8 mouse cellular contexts compared by ENCODE assay signal in the genomic region with DNA sequence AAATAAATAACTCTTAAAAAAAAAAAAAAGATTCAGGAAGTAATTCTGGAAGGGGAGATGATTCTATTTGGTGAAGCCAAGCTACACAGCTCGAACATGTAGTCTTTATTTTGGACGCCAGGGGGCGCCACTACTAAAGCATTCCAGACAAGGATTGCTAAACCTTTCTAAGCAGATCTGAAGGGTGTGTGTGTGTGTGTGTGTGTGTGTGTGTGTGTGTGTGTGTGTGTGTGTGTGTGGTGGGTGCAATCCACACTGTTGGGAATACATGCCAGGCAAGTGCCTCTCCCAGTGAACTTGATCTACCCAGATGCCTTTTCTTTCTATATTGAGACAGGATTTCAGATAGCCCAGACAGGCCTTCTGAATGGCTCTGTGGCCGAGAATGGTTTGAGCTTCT. TPM values are rescaled to one million over a fixed set of nuclear protein-coding genes. Genes with fewer than 3 reads are reported as not detected.
DNase-seq lines count a peak whose midpoint lies in the region; ATAC-seq and TF ChIP-seq lines count a peak whose summit lies in the region.

No protein-coding gene starts in this region.

- no peaks in the 10 kb centered on the region for H3K27me3 ChIP-seq in forebrain, embryonic 13.5 days
- H3K27me3 ChIP-seq in hindbrain, embryonic 10.5 days (ENCODE audit: insufficient read depth, poor library complexity, severe bottlenecking) = no peaks in the 10 kb centered on the region
- no peaks in the 10 kb centered on the region for H3K27me3 ChIP-seq in lung, embryonic 15.5 days

- in situ Hi-C loops in ES-E14 (cut with MboI; ENCODE audit: low sequenced_read_pairs in 2 of 2, unreplicated experiment in 2 of 2) = loop anchor here in 1 of 2 experiments (10.0 kb wide), 1 partner anchor 167 kb away; no protein-coding TSS in a partner anchor

- H3K9me3 ChIP-seq in ES-E14 (ENCODE audit: control insufficient read depth, insufficient read depth, low read depth, low read length) = no peaks in the 10 kb centered on the region
- no peaks in the 10 kb centered on the region for H3K9me3 ChIP-seq in forebrain, embryonic 13.5 days (replicated peaks)
- no peaks in the 10 kb centered on the region for H3K9me3 ChIP-seq in hindbrain, embryonic 10.5 days
- H3K9me3 ChIP-seq in lung, embryonic 15.5 days = no peaks in the 10 kb centered on the region

- H3K36me3 ChIP-seq in ES-E14 (ENCODE audit: control insufficient read depth, insufficient read depth, low read length, poor library complexity, severe bottlenecking) = no peaks in the 10 kb centered on the region
- no peaks in the 10 kb centered on the region for H3K36me3 ChIP-seq in forebrain, embryonic 13.5 days (ENCODE audit: poor library complexity, severe bottlenecking)
- no peaks in the 10 kb centered on the region for H3K36me3 ChIP-seq in hindbrain, embryonic 10.5 days
- H3K36me3 ChIP-seq in lung, embryonic 15.5 days = no peaks in the 10 kb centered on the region

- no peak overlapping the region for H3K4me2 ChIP-seq in forebrain, embryonic 13.5 days
- no peak overlapping the region for H3K4me2 ChIP-seq in lung, embryonic 15.5 days

- peak; percentile 89 for ATAC-seq in forebrain, embryonic 13.5 days
- ATAC-seq in lung, embryonic 15.5 days (ENCODE audit: borderline replicate concordance, extremely low read depth, low FRiP score, low TSS enrichment) = peak; percentile 19; the same call in 1 of the 2 replicates

- H3K27ac ChIP-seq in ES-E14 (ENCODE audit: insufficient read depth, low read depth, low read length, poor library complexity, severe bottlenecking) = no peak overlapping the region
- H3K27ac ChIP-seq in forebrain, embryonic 13.5 days = no peak overlapping the region
- no peak overlapping the region for H3K27ac ChIP-seq in hindbrain, embryonic 10.5 days
- no peak overlapping the region for H3K27ac ChIP-seq in lung, embryonic 15.5 days

- no peak overlapping the region for H3K4me3 ChIP-seq in ES-E14 (ENCODE audit: insufficient read depth in 1 of 2, low read depth in 1 of 2, low read length in 2 of 2, poor library complexity in 1 of 2, severe bottlenecking in 1 of 2)
- no peak overlapping the region for H3K4me3 ChIP-seq in forebrain, embryonic 13.5 days
- no peak overlapping the region for H3K4me3 ChIP-seq in hindbrain, embryonic 10.5 days
- no peak overlapping the region for H3K4me3 ChIP-seq in lung, embryonic 15.5 days

- peak; percentile 68 for DNase-seq in ES-E14 (ENCODE audit: low read depth, low spot score)
- DNase-seq in c-Kit-positive CD71-positive TER-119-positive erythroid progenitor cells, embryonic 14.5 days (ENCODE audit: low spot score) = peak; percentile 75
- peak; percentile 86 for DNase-seq in hindbrain, embryonic 10.5 days (ENCODE audit: low spot score)
- DNase-seq in layer of hippocampus, adult 9-10 months (ENCODE audit: low spot score) = peak; percentile 65
- DNase-seq in retina, adult 2 months (ENCODE audit: low read depth, low spot score) = peak; percentile 73
- DNase-seq in thymus, postnatal 25 days = peak; percentile 85

- H3K4me1 ChIP-seq in ES-E14 (ENCODE audit: control insufficient read depth in 2 of 2, insufficient read depth in 2 of 2, low read length in 2 of 2, poor library complexity in 1 of 2) = no peaks in the 10 kb centered on the region
- no peaks in the 10 kb centered on the region for H3K4me1 ChIP-seq in forebrain, embryonic 13.5 days
- H3K4me1 ChIP-seq in hindbrain, embryonic 10.5 days (replicated peaks) = no peaks in the 10 kb centered on the region
- no peaks in the 10 kb centered on the region for H3K4me1 ChIP-seq in lung, embryonic 15.5 days

- 17% methylated on average over 4 of the region's 4 CpGs for WGBS in forebrain, embryonic 13.5 days
- 22% methylated on average over 4 of the region's 4 CpGs for WGBS in hindbrain, embryonic 10.5 days
- 18% methylated on average over 4 of the region's 4 CpGs for WGBS in lung, embryonic 15.5 days

- no peak overlapping the region for H3K9ac ChIP-seq in ES-E14 (ENCODE audit: insufficient read depth, low read depth, low read length, poor library complexity, severe bottlenecking)
- no peak overlapping the region for H3K9ac ChIP-seq in forebrain, embryonic 13.5 days
- no peak overlapping the region for H3K9ac ChIP-seq in lung, embryonic 15.5 days

TF ChIP-seq in ES-E14, 5 proteins besides CTCF, POLR2A, EP300 and RAD21:
- TF ChIP-seq MAFK (IDR thresholded peaks at IDR 0.05; ENCODE audit: insufficient read depth, low read depth, low read length) (0 out of 2 replicates have a peak, but pooled peaks have one; percentile 7), ZC3H11A (IDR thresholded peaks at IDR 0.05; ENCODE audit: borderline replicate concordance, low read depth, low read length) (0 out of 2 replicates have a peak, but pooled peaks have one; percentile 23), CHD2 (IDR thresholded peaks at IDR 0.05; ENCODE audit: low read depth, low read length) (no peak)

RNA-seq across cellular contexts. Expression of gene Rhog, which starts 2.3 kb away (rescaled TPM):
- 3.8 and 4.3 TPM in 2 replicates for total RNA-seq in ES-E14 (2012; rRNA removed)
- 18.4 and 20.2 TPM in 2 replicates for polyA plus RNA-seq in forebrain, embryonic 13.5 days (2015; fragmentation: Nextera tagmentation; extraction: Ambion mirVana)
- polyA plus RNA-seq in hindbrain, embryonic 10.5 days (2016; fragmentation: Nextera tagmentation; extraction: Ambion mirVana) = 34.3 and 41.3 TPM in 2 replicates
- 72.8 and 74.5 TPM in 2 replicates for polyA plus RNA-seq in lung, embryonic 15.5 days (2015; fragmentation: Nextera tagmentation; extraction: Ambion mirVana)

RNA-seq across cellular contexts. Expression of gene Stim1, which starts 9.4 kb away (rescaled TPM):
- 22.4 and 31.3 TPM in 2 replicates for total RNA-seq in ES-E14 (2012; rRNA removed)
- polyA plus RNA-seq in forebrain, embryonic 13.5 days (2015; fragmentation: Nextera tagmentation; extraction: Ambion mirVana) = 8.2 and 8.3 TPM in 2 replicates
- polyA plus RNA-seq in hindbrain, embryonic 10.5 days (2016; fragmentation: Nextera tagmentation; extraction: Ambion mirVana) = 8.9 and 13.5 TPM in 2 replicates
- 16.7 and 20.1 TPM in 2 replicates for polyA plus RNA-seq in lung, embryonic 15.5 days (2015; fragmentation: Nextera tagmentation; extraction: Ambion mirVana)

RNA-seq across cellular contexts. Expression of gene Pgap2, which starts 48.2 kb away (rescaled TPM):
- 24.0 and 30.1 TPM in 2 replicates for total RNA-seq in ES-E14 (2012; rRNA removed)
- polyA plus RNA-seq in forebrain, embryonic 13.5 days (2015; fragmentation: Nextera tagmentation; extraction: Ambion mirVana) = 50.6 and 52.4 TPM in 2 replicates
- 44.2 and 51.6 TPM in 2 replicates for polyA plus RNA-seq in hindbrain, embryonic 10.5 days (2016; fragmentation: Nextera tagmentation; extraction: Ambion mirVana)
- 81.0 and 91.8 TPM in 2 replicates for polyA plus RNA-seq in lung, embryonic 15.5 days (2015; fragmentation: Nextera tagmentation; extraction: Ambion mirVana)

RNA-seq across cellular contexts. Expression of gene Nup98, which starts 48.2 kb away (rescaled TPM):
- 50.5 and 59.4 TPM in 2 replicates for total RNA-seq in ES-E14 (2012; rRNA removed)
- polyA plus RNA-seq in forebrain, embryonic 13.5 days (2015; fragmentation: Nextera tagmentation; extraction: Ambion mirVana) = 27.2 and 30.0 TPM in 2 replicates
- 36.9 and 42.6 TPM in 2 replicates for polyA plus RNA-seq in hindbrain, embryonic 10.5 days (2016; fragmentation: Nextera tagmentation; extraction: Ambion mirVana)
- 33.8 and 35.3 TPM in 2 replicates for polyA plus RNA-seq in lung, embryonic 15.5 days (2015; fragmentation: Nextera tagmentation; extraction: Ambion mirVana)
